Comparison of ENCODE assay signal across 9 mouse cellular contexts in the genomic region with DNA sequence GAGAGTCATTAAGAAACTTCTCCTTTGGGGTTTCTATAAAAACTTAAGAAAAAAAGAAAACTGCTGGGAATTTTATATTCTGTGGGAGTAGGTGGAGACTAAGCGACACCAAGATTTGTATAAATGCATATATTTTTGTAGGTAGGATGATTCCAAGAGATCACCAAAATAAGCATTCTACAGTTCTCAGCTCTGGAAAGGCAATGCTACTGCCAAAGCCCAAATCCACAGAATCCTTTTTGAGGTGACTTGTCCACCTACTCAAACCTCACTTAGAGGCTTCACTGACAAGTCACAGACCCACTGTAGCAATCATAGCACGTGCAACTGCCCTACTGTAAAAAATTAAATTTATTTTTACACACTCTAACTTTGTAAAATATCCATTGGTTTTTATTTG.
"Had no signal": no experiment of that assay in that cellular context is flagged by ENCODE, and none has a peak within 500 bp of the region (broad histone marks: within the 10 kb centered on the region; RNA-seq: fewer than 3 reads in every experiment).

No protein-coding gene starts in this region.

- DNase-seq: lung, adult 18-20 months; lung, embryonic 14.5 days; lung, postnatal 10 days; lung, postnatal 4 days; midbrain, embryonic 14.5 days; thymus, adult 18-20 months; thymus, postnatal 14 days; thymus, postnatal 36 days had no signal

- ATAC-seq: midbrain, embryonic 16.5 days had no signal
